Mouse (Mus musculus) urinary bladder, postnatal 4 days (tissue): ENCODE results near the gene LTO1.

ENCODE experiments used
- DNase-seq, 2 experiments: peaks; one replicate each; pipeline ENCODE4 v3.0.0; 2021 to 2022; ENCODE audit warnings: low spot score in 2 of 2

LTO1 gene

DNA sequence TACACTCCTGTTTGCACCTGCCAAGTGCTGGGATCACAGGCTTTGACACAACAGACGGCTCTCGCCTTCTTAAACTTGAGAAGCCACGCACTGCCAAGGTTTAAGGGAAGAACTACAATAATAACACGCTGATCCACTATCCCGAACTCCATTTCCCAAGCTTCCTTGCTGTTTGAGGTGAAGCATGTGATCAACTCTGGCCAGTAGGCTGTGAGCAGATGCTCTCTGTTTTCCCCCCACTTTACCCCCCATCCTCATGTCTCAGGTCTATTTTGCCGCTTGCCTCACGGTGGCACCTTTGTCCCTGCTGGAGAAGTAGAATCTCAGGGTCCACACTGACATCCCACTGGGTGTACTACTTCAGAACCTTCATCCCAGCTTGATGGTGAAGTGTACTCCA, 6.2 kb upstream of the LTO1 start:
- no peak for DNase-seq

DNA sequence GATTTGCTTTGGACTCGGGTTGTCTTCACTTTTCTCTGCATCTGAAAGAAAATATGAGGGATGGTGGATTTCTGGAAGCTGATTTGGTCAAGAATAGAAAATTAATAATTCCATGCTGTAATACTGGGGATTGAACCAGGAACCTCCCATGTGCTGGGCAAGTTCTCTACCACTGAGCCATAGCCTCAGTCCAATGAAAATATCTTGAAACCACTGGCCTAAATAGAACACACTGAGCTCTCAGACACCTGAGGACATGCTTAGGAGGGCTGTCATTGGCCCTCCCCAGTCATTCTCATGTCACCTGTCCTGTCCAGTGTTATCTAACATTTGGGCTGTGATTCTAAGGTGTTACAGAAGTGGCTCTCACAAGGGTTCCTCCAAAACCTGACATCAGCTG, 3.8 kb upstream of the LTO1 start:
- no peak for DNase-seq

DNA sequence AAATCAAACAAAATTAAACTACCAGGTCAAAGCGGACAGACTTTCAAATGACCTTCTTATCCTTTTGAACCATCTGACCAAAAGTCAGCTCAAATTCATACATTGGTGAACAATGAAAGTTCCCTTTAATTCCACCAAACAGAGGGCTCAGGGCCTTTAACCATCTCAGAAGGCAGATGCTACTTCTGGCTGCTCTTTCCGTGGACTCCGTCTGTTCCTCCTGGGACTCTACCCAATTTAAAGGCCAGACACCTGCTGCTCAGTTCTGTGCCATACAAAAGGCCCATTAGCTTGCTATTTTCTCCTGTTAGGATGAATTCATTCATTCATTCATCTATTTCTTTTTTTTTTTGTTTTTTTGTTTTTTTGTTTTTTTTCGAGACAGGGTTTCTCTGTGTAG, 2.0 kb upstream of the LTO1 start:
- DNase-seq = no peak

DNA sequence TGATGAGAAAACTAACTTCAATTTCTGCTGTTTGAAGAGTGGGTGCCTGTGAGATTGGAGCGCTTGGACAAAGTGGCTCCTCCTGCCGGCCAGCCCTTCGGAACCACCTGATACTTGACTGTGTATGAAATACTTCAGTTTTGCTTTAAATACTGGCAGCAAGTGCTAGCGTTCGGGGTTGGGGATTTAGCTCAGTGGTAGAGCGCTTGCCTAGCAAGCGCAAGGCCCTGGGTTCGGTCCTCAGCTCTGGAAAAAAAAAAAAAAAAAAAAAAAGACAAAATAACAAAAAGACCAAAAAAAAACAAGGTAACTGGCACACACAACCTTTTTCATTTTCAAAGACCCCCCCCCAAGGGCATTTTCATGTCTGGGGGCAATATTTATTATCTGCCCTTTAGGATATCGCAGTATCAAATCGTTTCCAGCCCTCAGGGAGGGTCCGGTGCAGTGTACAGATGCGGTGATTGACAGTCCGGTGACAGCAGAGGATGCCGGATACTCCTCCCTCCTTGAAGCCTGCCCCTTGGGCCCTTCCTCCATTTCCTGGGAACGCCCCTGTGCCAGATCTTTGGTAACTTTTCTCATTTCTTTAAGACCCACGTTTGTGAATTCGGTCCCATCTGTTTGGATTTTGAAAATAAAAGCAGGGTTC, 478 bp upstream of the LTO1 start:
- DNase-seq = no peak

DNA sequence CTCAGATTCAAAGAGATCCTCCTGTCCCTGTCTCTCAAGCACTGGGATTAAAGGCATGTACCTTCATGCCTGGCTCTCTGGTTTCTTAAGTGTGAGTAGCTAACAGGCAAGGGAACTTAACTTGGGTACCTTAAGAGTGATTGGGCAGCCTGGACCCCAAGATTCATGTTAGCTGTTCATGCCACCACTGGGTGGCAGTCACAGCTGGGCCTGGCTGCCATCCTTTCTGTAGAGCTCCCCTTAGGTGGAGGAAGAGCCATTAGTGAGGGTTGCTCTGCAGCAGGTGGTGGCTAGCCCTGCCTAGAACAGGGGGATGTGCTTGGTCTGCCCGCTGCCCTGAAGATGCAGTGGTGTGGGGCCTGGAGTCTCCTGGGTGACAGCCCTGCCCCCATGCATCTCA, 3.9 kb downstream of the LTO1 start:
- no peak for DNase-seq

DNA sequence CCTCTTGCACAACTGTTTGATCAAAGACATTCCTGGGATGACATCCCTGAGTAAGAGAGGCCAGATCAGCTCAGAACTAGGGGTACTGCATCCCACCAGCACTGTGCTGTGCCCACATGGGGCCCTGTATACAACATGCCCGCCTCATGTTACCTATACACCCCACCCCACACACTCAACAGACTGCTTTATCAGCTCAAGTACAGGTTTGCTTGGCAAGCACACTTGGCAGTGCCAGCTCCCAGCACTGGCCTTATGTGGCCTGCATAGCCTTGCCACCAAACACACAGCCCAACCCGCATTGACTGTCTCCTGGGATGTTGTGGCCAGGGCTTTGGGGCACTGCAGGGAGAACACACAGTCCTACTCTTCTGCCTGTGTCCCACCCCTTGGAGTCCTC, 12.7 kb downstream of the LTO1 start:
- DNase-seq = no peak

DNA sequence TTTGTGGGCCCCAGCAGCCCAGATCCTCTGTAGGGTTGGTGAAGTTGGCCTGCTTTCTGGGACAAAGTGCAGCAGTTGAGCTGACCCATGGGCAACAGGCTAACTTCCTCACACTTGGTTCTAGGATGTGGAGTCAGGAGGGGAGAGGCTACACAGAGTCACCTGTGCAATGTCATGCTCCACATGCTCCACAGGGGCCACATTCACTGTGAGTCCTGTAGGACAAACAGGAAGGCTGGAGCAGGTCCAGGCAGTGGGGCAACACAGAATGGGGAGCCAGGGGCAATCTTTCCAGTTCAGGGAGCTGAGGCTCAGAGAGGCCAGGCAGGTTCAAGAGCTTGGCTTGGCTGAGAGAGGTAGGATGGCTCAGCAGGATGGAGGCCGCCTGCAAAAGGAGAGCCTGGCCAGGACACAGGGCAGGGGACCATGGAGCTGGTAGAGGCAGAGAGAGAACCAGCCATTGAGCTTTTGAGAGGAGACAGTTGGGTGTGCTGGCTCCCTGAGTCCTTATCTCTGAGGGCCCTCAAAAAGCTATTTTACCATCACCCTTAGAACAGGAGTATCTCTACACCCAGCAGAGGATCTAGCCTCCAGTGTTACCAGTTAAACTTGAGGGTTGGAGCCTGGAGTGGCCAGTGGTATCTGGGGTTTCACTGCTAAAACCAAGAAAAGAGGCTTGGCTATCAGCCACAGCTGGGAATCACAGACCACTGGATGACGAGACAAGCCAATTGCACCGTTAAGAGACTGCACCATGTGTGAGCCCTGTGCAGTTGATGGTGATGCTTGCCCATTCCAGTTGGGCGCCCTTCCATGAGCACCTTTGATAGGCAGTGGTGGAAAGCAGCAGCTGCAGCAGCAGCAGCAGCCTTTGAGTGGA, 13.3 kb downstream of the LTO1 start:
- no peak for DNase-seq

DNA sequence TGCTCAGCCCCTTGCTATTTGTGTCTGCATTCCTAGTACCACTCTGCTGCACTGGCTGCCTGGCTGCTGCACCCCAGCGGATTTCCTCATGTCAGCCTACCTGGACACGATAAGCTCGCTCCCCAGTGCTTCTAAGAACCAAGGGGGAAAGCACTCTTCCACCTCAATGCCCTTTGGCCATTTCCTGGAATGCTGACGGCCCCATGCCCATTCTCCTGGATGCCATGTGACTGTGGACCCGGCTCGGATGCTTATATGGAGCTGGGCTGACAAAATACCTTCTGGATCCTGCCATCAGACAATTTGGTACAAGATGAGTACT, 13.9 kb downstream of the LTO1 start:
- DNase-seq = no peak

DNA sequence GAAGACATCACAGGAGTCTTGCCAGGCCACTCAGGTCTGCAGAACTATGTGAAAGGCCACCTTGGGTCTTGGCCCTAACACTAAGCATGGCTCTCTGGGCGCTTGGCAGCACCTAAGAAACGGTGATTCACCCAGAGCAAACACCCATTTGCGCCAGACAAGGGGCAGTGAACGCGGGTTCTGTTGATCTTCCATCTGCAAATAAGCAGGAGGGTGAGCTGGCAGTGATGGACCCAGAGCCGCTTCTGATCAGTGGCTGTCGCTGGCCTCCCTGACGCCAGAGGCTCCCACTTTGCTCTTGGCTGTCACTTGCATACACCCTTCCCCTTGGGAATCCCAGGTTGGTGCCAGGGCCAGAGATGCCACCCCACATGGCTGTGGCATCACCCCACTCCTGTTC, 14.6 kb downstream of the LTO1 start:
- DNase-seq = no peak

DNA sequence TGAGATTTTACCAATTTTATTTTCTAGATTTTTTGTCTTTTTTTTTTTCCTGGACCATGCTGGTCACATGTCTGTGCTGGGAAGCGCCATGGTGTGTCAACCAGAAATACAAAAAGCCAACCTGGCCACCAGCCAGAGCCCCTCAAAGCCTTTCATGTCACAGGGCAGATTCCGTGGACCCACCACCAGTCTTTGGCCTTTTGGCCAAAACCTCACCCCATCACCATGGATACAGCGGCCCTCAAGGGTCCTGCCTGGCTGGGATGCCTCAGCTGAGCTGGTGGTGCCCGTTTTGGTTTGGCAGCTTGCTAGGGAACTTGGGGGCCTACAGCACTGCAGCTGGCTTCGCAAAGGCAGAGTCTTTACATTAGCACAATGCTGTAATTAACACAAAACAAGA, 15.0 kb downstream of the LTO1 start:
- no peak for DNase-seq

DNA sequence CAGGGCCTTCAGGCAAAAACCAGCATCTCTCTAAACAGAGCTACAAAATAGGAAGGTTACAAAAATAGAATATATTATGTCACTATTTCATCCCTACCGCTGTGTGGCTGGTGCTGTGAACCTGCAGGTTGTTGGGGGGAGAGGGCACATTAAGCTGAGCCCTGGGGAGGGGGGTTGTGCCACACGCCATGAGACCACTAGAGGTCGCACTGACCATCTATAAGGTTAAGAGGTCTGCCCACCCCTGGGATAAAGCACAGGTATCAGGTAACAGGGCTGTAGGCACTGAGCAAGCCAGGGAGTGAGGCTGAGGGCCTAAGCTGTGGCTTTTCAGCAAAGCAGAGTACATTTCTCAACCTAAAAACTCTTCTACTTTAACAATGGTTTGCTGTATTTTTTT, 16.9 kb downstream of the LTO1 start:
- DNase-seq = no peak

DNA sequence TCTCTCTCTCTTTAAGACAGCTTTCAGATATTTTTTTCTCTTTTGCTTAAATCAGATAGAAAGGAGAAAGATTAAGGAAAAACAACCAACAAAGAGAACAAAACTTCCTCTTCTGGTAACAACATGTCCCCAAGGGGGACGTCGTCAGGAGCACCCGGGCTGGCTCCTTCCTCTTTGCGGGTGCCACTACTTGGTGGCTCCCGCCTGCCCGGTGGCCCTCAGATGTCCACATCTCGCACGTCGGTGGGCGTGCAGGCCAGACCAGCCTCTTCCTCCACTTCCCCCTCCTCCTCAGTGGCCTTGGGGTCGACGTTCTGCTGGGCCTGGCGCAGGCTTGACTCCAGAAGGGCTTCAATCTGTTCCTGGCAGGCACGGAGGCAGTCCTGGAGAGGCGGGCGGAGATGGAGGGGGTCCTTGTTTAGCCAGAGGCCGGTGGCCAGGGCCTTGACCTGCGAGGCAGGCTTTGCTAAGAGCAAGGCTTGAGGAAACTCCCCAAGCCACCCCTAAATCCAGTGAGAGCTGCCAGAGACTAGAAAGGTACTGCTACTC, 17.6 kb downstream of the LTO1 start:
- peak in 1 of 2 experiments; percentile 38 for DNase-seq

DNA sequence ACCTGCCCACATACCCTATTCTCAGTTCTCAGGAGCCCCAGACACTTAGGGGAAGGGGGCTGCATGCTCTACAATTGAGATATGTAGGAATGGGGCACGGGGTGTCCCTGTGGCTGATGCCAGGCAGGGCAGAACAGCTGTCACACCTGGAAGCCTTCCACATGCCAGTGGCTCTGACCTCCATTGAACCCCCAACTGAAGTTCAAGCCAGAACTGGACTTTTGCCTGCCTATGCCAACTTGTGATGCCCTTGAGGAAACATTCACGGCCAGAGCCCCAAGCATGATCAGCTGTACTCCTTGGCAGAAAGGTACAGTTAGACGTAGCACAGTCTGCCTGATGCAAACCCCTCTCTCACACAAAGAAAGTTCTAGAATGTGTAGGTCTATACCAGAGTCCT, 18.4 kb downstream of the LTO1 start:
- no peak for DNase-seq

DNA sequence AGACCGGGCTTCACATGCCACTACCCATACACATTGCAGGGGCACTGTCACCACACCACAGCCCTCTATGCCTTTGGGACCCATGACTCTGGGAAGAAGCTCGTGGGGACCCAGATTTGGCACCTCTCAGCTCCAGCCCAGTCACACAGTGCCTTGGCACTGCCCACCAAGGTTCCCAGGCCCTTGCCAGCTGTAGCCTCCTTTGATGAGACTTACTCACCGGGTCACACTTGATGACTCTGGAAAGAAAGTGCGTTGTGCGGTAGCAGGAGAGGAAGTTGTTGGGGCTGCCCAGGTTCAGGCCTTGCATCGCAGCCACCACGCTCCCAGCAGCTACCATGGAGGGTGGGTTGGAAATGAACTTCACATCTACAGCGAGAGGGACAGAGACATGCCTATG, 18.9 kb downstream of the LTO1 start:
- no peak for DNase-seq

DNA sequence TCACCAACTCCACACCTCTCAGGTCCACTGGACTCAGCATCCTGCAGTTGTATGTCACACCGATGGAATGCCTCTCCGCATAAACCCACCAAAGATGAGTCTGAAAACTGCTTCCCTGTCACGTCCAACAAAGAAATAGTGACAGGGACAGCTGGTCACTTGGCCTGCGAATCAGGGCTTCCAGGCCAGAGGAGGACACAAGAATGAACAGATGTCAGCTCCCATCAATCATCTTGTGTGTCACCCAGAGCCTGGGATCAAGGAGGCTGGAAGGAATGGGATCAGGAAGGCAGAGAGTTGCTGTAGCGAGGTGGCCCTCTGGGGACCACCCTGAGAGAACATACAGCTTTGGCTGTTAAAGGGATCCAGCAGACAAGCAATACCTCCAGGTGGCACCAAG, 20.0 kb downstream of the LTO1 start:
- no peak for DNase-seq

DNA sequence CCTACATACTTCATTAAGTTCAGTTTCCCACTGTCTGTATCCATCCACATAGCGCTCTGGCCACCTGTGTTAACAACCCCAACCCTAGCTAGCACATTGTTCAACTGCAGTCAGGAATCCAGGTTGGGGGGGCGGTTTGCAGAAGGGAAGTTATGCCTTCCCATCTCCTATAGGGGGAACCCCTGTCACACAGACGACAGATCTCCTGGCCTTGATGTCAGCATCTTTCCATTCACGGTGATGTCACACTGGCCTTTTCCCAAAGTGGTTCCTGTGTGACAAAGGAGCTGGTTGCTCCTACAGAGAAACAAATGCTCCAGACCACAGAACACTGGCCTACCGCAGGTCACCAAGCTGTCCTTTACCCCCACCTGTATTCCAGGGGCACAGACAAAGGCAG, 20.7 kb downstream of the LTO1 start:
- DNase-seq = no peak

DNA sequence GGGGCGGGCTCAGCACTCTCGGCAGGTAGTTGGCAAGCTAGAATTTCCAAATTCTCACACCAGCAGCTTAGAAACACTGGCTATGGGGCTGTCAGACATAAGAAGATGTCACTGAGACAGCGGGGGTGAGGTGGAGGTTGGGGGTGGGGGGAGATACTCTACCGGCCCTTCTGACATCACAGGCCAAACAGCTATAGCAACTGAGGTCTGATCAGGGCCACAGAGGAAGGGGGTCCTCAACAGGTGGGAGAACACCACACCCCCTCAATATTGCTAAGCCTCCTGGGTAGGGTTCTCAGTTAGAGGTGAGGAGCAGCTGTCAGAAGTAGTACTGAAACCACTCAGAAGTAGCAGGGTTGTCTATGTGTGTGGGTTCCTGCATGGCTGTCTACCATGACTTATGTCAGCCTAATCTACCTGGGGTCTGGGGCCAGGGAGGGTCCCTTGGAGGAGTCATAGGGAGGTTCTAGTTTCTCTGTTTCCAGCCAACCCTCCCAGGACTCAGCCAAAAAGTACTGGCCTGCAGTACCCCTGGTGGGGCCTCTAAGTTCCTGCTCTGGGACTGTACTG, 21.5 kb downstream of the LTO1 start:
- no peak for DNase-seq

DNA sequence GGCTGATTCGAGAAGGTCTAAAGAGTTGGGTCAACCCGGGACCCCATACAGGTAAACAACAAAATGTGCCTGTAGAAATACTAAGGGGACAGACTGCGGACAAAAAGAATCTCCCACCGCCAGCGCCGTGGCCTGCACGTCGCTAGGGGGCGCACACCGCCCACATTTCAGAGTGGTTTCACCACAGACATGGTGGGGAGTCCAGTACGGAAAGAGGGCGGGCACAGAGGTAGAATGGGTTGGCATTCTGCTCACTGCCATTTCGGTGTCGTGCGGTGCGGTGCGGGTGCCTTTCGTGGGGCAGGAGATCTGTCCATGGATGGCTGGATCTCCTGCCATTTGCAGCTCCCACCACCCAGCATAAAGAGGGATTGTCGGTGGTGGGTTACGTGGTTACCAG, 22.6 kb downstream of the LTO1 start:
- peak; percentile 81 to 91 for DNase-seq

DNA sequence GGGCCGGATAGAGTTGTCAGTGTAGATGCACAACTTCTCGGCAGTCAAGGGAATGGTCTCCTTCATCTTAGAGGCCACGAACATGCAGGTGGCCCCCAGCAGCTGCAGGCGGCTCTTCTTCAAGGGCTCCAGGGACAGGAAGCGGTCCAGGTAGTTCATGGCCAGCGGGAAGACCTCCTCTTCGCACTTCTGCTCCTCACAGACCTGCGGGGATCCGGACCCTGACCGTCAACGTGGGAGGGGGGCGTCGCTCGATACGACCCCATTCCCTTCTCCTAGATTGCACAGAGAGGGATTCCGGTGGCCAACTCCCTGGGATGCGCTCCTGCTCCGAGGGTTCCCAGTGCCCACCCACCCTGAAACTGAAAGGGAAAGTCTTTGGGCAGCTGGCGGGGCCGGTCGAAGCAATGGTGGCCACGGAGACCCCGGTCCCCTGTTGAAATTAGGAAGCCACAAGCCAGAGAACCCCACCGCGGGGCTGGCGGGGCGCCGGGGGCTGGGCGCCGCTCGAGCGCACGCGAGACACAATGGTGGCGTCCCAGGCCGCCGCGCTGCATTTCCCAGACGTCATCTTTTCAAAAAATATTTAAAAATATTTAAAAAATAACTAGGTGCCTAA, 23.1 kb downstream of the LTO1 start:
- no peak for DNase-seq

DNA sequence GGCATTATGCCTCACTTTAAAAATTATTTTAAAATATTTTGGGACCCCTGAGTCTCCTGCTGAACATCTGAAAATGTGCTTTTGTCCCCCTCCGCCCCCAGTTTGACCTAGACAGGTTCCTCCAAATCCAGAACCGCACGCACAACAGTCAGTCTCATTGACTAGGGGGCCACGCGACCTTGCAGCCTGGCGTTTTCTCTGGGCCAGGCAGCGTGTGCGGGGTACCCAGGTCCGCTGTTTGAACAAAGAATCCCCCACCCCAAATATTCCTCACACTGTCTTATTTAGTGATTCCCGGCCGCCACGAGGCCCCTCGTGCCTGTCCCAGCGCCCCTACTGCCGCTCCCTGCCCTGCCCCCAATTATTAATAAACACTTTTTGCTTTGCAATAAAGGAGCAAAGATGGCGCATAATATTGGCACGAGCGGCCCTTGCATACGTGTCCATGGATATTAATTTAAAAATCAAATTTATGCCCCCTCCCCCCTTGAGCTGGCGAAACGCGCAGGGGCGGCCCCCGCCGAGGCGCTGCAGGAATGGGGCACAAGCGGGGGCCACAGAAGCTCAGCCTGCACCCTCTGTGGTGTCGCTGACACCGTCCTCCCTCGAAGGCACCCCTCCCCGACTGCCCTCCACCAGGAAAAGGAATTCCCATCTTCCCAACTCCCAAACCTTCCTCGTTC, 23.9 kb downstream of the LTO1 start:
- no peak for DNase-seq

DNA sequence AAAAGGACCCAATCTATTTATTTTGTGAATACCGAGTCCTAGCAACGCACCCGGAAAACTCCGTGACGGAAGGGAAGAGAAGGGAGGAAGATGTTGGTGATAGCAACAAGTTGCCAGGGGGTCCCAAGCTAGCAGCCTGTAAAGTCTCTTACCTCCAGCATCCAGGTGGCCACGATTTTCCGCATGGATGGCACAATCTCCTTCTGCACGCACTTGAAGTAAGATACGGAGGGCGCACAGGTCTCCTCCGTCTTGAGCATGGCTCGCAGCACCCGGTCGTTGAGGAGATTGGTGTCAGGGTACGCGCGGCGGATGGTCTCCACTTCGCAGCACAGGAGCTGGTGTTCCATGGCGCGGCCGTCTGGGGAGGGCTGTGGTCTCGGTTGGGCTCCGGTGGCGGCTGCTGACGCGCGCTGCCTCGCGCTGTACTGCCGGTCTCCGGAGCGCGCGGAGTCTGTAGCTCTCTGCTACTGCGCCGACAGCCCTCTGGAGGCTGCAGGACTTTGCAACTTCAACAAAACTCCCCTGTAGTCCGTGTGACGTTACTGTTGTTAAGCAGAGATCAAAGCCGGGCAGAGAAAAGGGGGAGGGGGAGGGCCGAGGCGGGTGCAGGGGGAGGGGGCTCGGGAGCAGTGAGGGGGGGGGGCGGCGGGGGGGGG, 24.6 kb downstream of the LTO1 start, which contains the start of gene Ccnd1:
Ccnd1 (minus strand) TSS at position 582 of the 659 bp plus-strand sequence.
- DNase-seq = peak; percentile 61 to 72
